Mouse (Mus musculus) MEL (cell line): Measurements from ENCODE around the gene Il17rb. TPM values are rescaled to one million over a fixed set of nuclear protein-coding genes. Genes with fewer than 3 reads are reported as not detected.

ENCODE experiments used
- DNase-seq: peaks from one replicate; pipeline ENCODE4 v3.0.0; 2011; ENCODE audit warnings: low read depth, low spot score
- H3K27ac ChIP-seq: 2 replicates; pipeline ENCODE4 v1.5.1; 2012; ENCODE audit warnings: low read depth, mild to moderate bottlenecking, control low read depth, low read length, moderate library complexity; ENCODE audit not compliant: control insufficient read depth
- H3K27me3 ChIP-seq, 2 experiments: fragments of 150-350 bp in 1 of 2; sonication (generic) in 1 of 2; 2 replicates each; pipeline ENCODE4 v1.6.1; 2012; ENCODE audit warnings: low read length in 2 of 2, mild to moderate bottlenecking in 2 of 2, improper control_type of control experiment in 1 of 2, moderate library complexity in 1 of 2; ENCODE audit not compliant: insufficient read depth in 2 of 2, control insufficient read depth in 1 of 2
- H3K36me3 ChIP-seq, 2 experiments: 2 replicates each; pipeline ENCODE4 v1.6.1; 2012 to 2014; ENCODE audit warnings: low read length in 2 of 2, improper control_type of control experiment in 1 of 2, inconsistent platforms in 1 of 2, mild to moderate bottlenecking in 1 of 2; ENCODE audit not compliant: insufficient read depth in 2 of 2, control insufficient read depth in 1 of 2
- H3K4me1 ChIP-seq, 2 experiments: fragments of 150-350 bp in 1 of 2; sonication (generic) in 1 of 2; 2 replicates each; pipeline ENCODE4 v1.6.1; 2012; ENCODE audit warnings: low read length in 2 of 2, improper control_type of control experiment in 1 of 2, mild to moderate bottlenecking in 1 of 2; ENCODE audit not compliant: insufficient read depth in 2 of 2, control insufficient read depth in 1 of 2
- H3K4me3 ChIP-seq, 2 experiments: fragments of 150-350 bp in 1 of 2; sonication (generic) in 1 of 2; 2 replicates each; pipeline ENCODE4 v1.5.1; 2012; ENCODE audit warnings: low read depth in 2 of 2, low read length in 2 of 2, mild to moderate bottlenecking in 2 of 2, moderate library complexity in 2 of 2, control low read depth in 1 of 2, improper control_type of control experiment in 1 of 2; ENCODE audit not compliant: control insufficient read depth in 1 of 2, insufficient read depth in 1 of 2
- H3K79me2 ChIP-seq: 2 replicates; pipeline ENCODE4 v1.6.1; 2012; ENCODE audit warnings: mild to moderate bottlenecking, low read length, moderate library complexity; ENCODE audit not compliant: control insufficient read depth, poor library complexity, insufficient read depth
- H3K9ac ChIP-seq: 2 replicates; pipeline ENCODE4 v1.6.1; 2012; ENCODE audit warnings: low read depth, mild to moderate bottlenecking, control low read depth, low read length, moderate library complexity; ENCODE audit not compliant: control insufficient read depth, poor library complexity, severe bottlenecking
- H3K9me3 ChIP-seq: fragments of 150-350 bp; sonication (generic); replicated peaks from 2 replicates; pipeline ENCODE4 v1.6.1; 2012; ENCODE audit warnings: mild to moderate bottlenecking, low read length, improper control_type of control experiment, moderate library complexity; ENCODE audit not compliant: insufficient read depth
- BHLHE40 ChIP-seq: IDR thresholded peaks from 2 replicates; pipeline ENCODE4 v1.6.1; 2012; ENCODE audit warnings: low read depth, mild to moderate bottlenecking, inconsistent platforms, low read length, improper control_type of control experiment, borderline replicate concordance
- CHD1 ChIP-seq: IDR thresholded peaks from 2 replicates; pipeline ENCODE4 v1.6.1; 2012; ENCODE audit warnings: low read depth, mild to moderate bottlenecking, inconsistent platforms, low read length, improper control_type of control experiment
- CHD2 ChIP-seq: IDR thresholded peaks from 2 replicates; pipeline ENCODE4 v1.6.1; 2011; ENCODE audit warnings: low read length, improper control_type of control experiment
- CTCF ChIP-seq, 3 experiments: IDR thresholded peaks in 2 of 3; conservative IDR thresholded peaks in 1 of 3; 2 replicates each; pipeline ENCODE4 v1.5.1; 2011 to 2012; ENCODE audit warnings: low read length in 3 of 3, low read depth in 2 of 3, mild to moderate bottlenecking in 2 of 3, improper control_type of control experiment in 1 of 3, inconsistent platforms in 1 of 3, mixed read lengths in 1 of 3, moderate library complexity in 1 of 3; ENCODE audit not compliant: control insufficient read depth in 1 of 3, insufficient read depth in 1 of 3, poor library complexity in 1 of 3, severe bottlenecking in 1 of 3
- E2F4 ChIP-seq: IDR thresholded peaks from 2 replicates; pipeline ENCODE4 v1.6.1; 2011; ENCODE audit warnings: low read depth, low read length, improper control_type of control experiment, borderline replicate concordance
- GABPA ChIP-seq: IDR thresholded peaks from 2 replicates; pipeline ENCODE4 v1.6.1; 2012; ENCODE audit warnings: low read depth, mild to moderate bottlenecking, inconsistent platforms, low read length, improper control_type of control experiment, moderate library complexity
- KAT2A ChIP-seq: conservative IDR thresholded peaks from 2 replicates; pipeline ENCODE4 v1.6.1; 2012; ENCODE audit warnings: low read depth, low read length, improper control_type of control experiment, inconsistent platforms
- MAFK ChIP-seq: IDR thresholded peaks from 2 replicates; pipeline ENCODE4 v1.6.1; 2011; ENCODE audit warnings: low read depth, mild to moderate bottlenecking, low read length, improper control_type of control experiment, borderline replicate concordance
- MAZ ChIP-seq: IDR thresholded peaks from 2 replicates; pipeline ENCODE4 v1.6.1; 2012; ENCODE audit warnings: low read depth, mild to moderate bottlenecking, inconsistent platforms, low read length, improper control_type of control experiment
- MEF2A ChIP-seq: IDR thresholded peaks from 2 replicates; pipeline ENCODE4 v1.6.1; 2014; ENCODE audit warnings: low read depth, mild to moderate bottlenecking, inconsistent platforms, low read length, improper control_type of control experiment; ENCODE audit not compliant: poor library complexity, insufficient replicate concordance, severe bottlenecking; ENCODE audit errors: extremely low read depth
- MXI1 ChIP-seq: IDR thresholded peaks from 2 replicates; pipeline ENCODE4 v1.6.1; 2011; ENCODE audit warnings: mild to moderate bottlenecking, low read depth, low read length, improper control_type of control experiment
- MYC ChIP-seq: IDR thresholded peaks from 2 replicates; pipeline ENCODE4 v1.6.1; 2011; ENCODE audit warnings: low read depth, mild to moderate bottlenecking, low read length, improper control_type of control experiment, moderate library complexity
- NELFE ChIP-seq: IDR thresholded peaks from 2 replicates; pipeline ENCODE4 v1.6.1; 2011; ENCODE audit warnings: low read depth, low read length, improper control_type of control experiment
- NRF1 ChIP-seq: IDR thresholded peaks from 2 replicates; pipeline ENCODE4 v1.6.1; 2014; ENCODE audit warnings: low read depth, mild to moderate bottlenecking, inconsistent platforms, low read length, improper control_type of control experiment, moderate library complexity; ENCODE audit not compliant: poor library complexity, insufficient read depth, severe bottlenecking
- POLR2A ChIP-seq, 2 experiments: IDR thresholded peaks; 2 replicates each; pipeline ENCODE4 v1.6.1; 2011 to 2012; ENCODE audit warnings: low read length in 2 of 2, mild to moderate bottlenecking in 2 of 2, control low read depth in 1 of 2, improper control_type of control experiment in 1 of 2, low read depth in 1 of 2, moderate library complexity in 1 of 2; ENCODE audit not compliant: control insufficient read depth in 1 of 2, insufficient read depth in 1 of 2, poor library complexity in 1 of 2
- POLR2AphosphoS2 ChIP-seq: IDR thresholded peaks from 2 replicates; pipeline ENCODE4 v1.6.1; 2011; ENCODE audit warnings: low read length, improper control_type of control experiment
- RCOR1 ChIP-seq: IDR thresholded peaks from 2 replicates; pipeline ENCODE4 v1.6.1; 2012; ENCODE audit warnings: low read depth, mild to moderate bottlenecking, inconsistent platforms, low read length, improper control_type of control experiment
- SMC3 ChIP-seq: IDR thresholded peaks from 2 replicates; pipeline ENCODE4 v1.6.1; 2011; ENCODE audit warnings: low read depth, low read length, improper control_type of control experiment
- TAL1 ChIP-seq: IDR thresholded peaks from 2 replicates; pipeline ENCODE4 v1.6.1; 2012; ENCODE audit warnings: mild to moderate bottlenecking, inconsistent platforms, low read length, moderate library complexity, mixed read lengths
- TBP ChIP-seq: IDR thresholded peaks from 2 replicates; pipeline ENCODE4 v1.8.0; 2011; ENCODE audit warnings: low read depth, low read length, improper control_type of control experiment
- TCF12 ChIP-seq: IDR thresholded peaks from 2 replicates; pipeline ENCODE4 v1.6.1; 2014; ENCODE audit warnings: low read depth, mild to moderate bottlenecking, inconsistent platforms, low read length, improper control_type of control experiment, moderate library complexity
- ZC3H11A ChIP-seq: IDR thresholded peaks from 2 replicates; pipeline ENCODE4 v1.6.1; 2012; ENCODE audit warnings: low read depth, mild to moderate bottlenecking, inconsistent platforms, low read length, improper control_type of control experiment
- ZMIZ1 ChIP-seq: IDR thresholded peaks from 2 replicates; pipeline ENCODE4 v1.6.1; 2012; ENCODE audit warnings: low read depth, mild to moderate bottlenecking, inconsistent platforms, low read length, improper control_type of control experiment, moderate library complexity
- ZNF384 ChIP-seq: IDR thresholded peaks from 2 replicates; pipeline ENCODE4 v1.6.1; 2012; ENCODE audit warnings: low read depth, mild to moderate bottlenecking, inconsistent platforms, low read length, improper control_type of control experiment
- polyA plus RNA-seq, 2 experiments: library from polyadenylated mRNA; stranded (reverse) in 1 of 2; unstranded in 1 of 2; fragments of >175 nt in 1 of 2; fragments of >200 nt in 1 of 2; gene quantifications; 2 replicates each; pipeline versions ENCODE4 v1.2.1 to v1.2.4; 2012; ENCODE audit warnings: low replicate concordance in 2 of 2, low read depth in 1 of 2; ENCODE audit not compliant: insufficient read length in 2 of 2, insufficient read depth in 1 of 2, missing spikeins in 1 of 2
- total RNA-seq: library from RNA; depleted of rRNA; stranded (reverse); fragments of 300-350 nt; gene quantifications from 2 replicates; pipeline ENCODE4 v1.2.3, GENCODE M21; 2012

The Il17rb gene
- total and polyA plus RNA-seq, 3 experiments = 0.08 to 0.13 TPM; not detected in 1

GRCm38 (mm10) chr14:29968075-29968821 is 40.4 kb downstream of the Il17rb start, which contains the start of gene Selenok (continued):
- TF ChIP-seq TBP = peak; percentile 80
- peak; percentile 63 for TF ChIP-seq BHLHE40
- TF ChIP-seq ZNF384 = peak; percentile 49; the same call in 1 of the 2 replicates
- TF ChIP-seq CHD2 = 0 out of 2 replicates have a peak, but pooled peaks have one; percentile 25
- TF ChIP-seq POLR2A (IDR thresholded peaks at IDR 0.05; ENCODE audit: control insufficient read depth in 1 of 2, insufficient read depth in 1 of 2, low read depth in 1 of 2, low read length in 2 of 2, poor library complexity in 1 of 2) = peak; percentile 64 to 86; a peak in 3 of 4 replicates
- TF ChIP-seq MXI1 = peak; percentile 66; the same call in 1 of the 2 replicates
- TF ChIP-seq ZMIZ1 = peak; percentile 66; the same call in 1 of the 2 replicates
- no peak for TF ChIP-seq GABPA
- TF ChIP-seq KAT2A = no peak; the same call in 1 of the 2 replicates
- TF ChIP-seq SMC3 = no peak
- TF ChIP-seq MYC = peak; percentile 60
- TF ChIP-seq CTCF (IDR thresholded peaks at IDR 0.05 in 2 of 3, conservative IDR thresholded peaks at IDR 0.05 in 1 of 3; ENCODE audit: control insufficient read depth in 1 of 3, insufficient read depth in 1 of 3, low read depth in 2 of 3, low read length in 3 of 3, poor library complexity in 1 of 3, severe bottlenecking in 1 of 3) = no peak
- TF ChIP-seq MEF2A = no peak
- TF ChIP-seq RCOR1 = no peak
- TF ChIP-seq E2F4 = 0 out of 2 replicates have a peak, but pooled peaks have one; percentile 27
- no peak for TF ChIP-seq ZC3H11A
- no peak for TF ChIP-seq MAFK
- peak; percentile 60 for TF ChIP-seq TCF12
- TF ChIP-seq POLR2AphosphoS2 = peak; percentile 87
- TF ChIP-seq NRF1 = peak; percentile 25; the same call in 1 of the 2 replicates
- no peak for TF ChIP-seq TAL1
- TF ChIP-seq MAZ = 0 out of 2 replicates have a peak, but pooled peaks have one; percentile 23

DNA sequence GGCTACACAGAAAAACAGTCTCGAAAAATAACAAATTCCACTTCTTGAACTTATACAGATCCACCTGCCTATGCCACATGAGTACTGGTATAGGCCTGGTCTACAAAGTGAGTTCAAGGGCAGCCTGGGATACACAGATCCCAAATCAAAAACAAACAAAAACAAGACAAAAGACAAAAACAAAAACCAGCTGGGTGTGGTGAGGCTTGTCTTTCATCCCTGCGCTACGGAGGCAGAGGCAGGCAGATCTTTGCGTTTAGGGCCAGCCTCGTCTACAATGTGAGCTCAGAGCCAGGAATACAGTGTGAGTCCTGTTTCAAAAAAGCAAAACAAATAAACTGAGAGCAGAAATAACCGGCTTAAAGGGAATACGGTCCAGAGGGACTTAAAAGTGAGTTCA is 41.1 kb downstream of the Il17rb start:
- H3K27ac ChIP-seq = peak overlapping the region; percentile 70
- DNase-seq = no peak
- H3K4me3 ChIP-seq = peak overlapping the region; percentile 75 to 86
- TF ChIP-seq NELFE = no peak
- 0 out of 2 replicates have a peak, but pooled peaks have one; percentile 8 for TF ChIP-seq CHD1
- H3K4me1 ChIP-seq = peaks cover 3 to 29% of the 10 kb centered on the region in 2 experiments; a peak in 3 of 4 replicates
- peak overlapping the region; percentile 84 for H3K9ac ChIP-seq
- peaks cover 13% of the 10 kb centered on the region for H3K79me2 ChIP-seq
- H3K27me3 ChIP-seq = no peaks in the 10 kb centered on the region
- H3K9me3 ChIP-seq = no peaks in the 10 kb centered on the region
- H3K36me3 ChIP-seq = peaks cover 3 to 8% of the 10 kb centered on the region in 2 experiments
